Mouse (Mus musculus): ENCODE measurements at regions not wholly inside any gene's neighbourhood (a gene's known extent, or its start where the extent isn't known, plus 50 kb on each side); places are given as distances from the start of the nearest gene placed in this dataset.

DNA sequence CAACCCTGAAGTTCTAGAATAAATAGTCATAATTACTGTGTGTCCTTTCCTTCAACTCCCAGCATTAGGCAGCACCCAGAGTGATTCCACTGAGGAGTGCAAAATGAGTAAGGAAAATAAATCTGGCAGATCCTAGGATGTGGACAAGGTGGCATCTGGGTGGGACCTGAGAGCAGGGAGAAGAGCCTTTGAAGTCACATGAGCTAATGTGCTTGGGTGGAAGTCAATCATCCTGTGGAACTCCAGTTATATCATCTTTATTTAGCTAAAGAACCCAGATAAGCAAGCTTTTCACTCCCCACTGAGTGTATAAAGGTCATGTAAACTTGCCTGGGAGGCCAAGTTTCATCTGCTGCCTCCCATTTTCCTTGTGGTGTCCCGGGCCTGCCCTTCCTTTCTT, 551.6 kb upstream of the Igfbp3 start:
- no peak overlapping the region for H3K4me2 ChIP-seq (replicated peaks)
- no peak for ATAC-seq (ENCODE audit: low FRiP score, low read depth)
- 80% methylated on average over 1 of the region's 1 CpGs for WGBS

DNA sequence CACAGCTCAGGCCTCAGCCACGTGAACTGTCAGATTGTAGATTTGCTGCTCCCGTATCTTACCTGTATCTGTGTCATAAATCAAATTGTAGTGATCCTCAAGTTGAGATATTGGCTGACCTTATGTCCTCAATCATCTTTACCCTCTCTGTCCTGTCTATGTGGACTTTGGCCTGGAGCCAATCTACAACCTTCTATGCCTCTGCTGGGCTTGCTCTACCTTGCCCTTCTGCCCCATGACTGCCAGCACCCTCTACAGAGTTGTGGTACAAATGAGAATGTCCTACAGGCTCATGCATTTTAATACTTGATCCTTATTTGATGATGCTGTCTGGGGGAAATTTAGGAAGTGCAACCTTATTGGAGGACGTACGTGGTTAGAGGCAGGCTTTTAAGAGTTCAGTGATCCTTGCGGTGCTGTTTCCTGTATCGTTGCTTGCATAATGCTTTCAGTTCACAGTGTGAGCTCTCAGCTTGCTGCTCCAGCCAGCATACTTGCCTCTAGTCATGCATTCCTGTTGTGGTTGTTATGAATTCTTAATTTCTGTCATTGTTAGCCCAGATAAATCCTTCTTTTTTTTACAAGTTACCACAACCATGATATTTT, 545.2 kb upstream of the Igfbp3 start:
- Histone ChIP-seq H3K4me2 (replicated peaks) (no peak overlapping the region), H3K9ac (no peak overlapping the region), H3K27me3 (replicated peaks) (no peaks in the 10 kb centered on the region), H3K36me3 (no peaks in the 10 kb centered on the region), H3K4me1 (no peaks in the 10 kb centered on the region), H3K9me3 (no peaks in the 10 kb centered on the region), H3K27ac (no peak overlapping the region), H3K4me3 (no peak overlapping the region)
- ATAC-seq (ENCODE audit: low FRiP score, low read depth): no peak
- 78% methylated on average over 6 of the region's 6 CpGs for whole genome bisulfite sequencing

More for the DNA sequence above, 551.6 kb upstream of the Igfbp3 start:
- Histone ChIP-seq H3K4me1 (no peaks in the 10 kb centered on the region), H3K27me3 (replicated peaks) (no peaks in the 10 kb centered on the region), H3K9ac (no peak overlapping the region), H3K36me3 (no peaks in the 10 kb centered on the region), H3K4me3 (no peak overlapping the region), H3K9me3 (no peaks in the 10 kb centered on the region), H3K27ac (no peak overlapping the region)
